Mouse (Mus musculus) cerebellum, postnatal 25 days (tissue): ENCODE measurements at regions not wholly inside any gene's neighbourhood (a gene's known extent, or its start where the extent isn't known, plus 50 kb on each side); places are given as distances from the start of the nearest gene placed in this dataset.

Experiments used
- DNase-seq, 2 experiments: peaks; one replicate each; pipeline ENCODE4 v3.0.0; 2021; ENCODE audit warnings: mixed read lengths in 2 of 2

- DNase-seq, result no peak
Observed at GRCm38 (mm10) chr6:16365450-16365849, 532.8 kb downstream of the Tfec start.

GRCm38 (mm10) chr6:16362057-16362456 lies 536.2 kb downstream of the Tfec start:
- DNase-seq, result no peak

- peak in 1 of 2 experiments; percentile 13 for DNase-seq
Observed at GRCm38 (mm10) chr6:16359881-16360711, 538.1 kb downstream of the Tfec start.

GRCm38 (mm10) chr6:16359464-16359863 lies 538.8 kb downstream of the Tfec start:
- DNase-seq, result no peak

- DNase-seq, result no peak
Observed at GRCm38 (mm10) chr6:16333638-16334037, 564.6 kb downstream of the Tfec start.

GRCm38 (mm10) chr6:16314305-16315010 lies 583.8 kb downstream of the Tfec start:
- no peak for DNase-seq

- DNase-seq, result no peak
Observed at GRCm38 (mm10) chr6:16312915-16313314, 585.3 kb downstream of the Tfec start.

- no peak for DNase-seq
Observed at GRCm38 (mm10) chr6:16283328-16284072, 563.0 kb downstream of the Mdfic start.

GRCm38 (mm10) chr6:16281938-16282337 lies 561.5 kb downstream of the Mdfic start:
- DNase-seq, result no peak
